Mouse (Mus musculus) ES-E14 (cell line): ENCODE measurements at regions not wholly inside any gene's neighbourhood (a gene's known extent, or its start where the extent isn't known, plus 50 kb on each side); places are given as distances from the start of the nearest gene placed in this dataset.

Experiments
- MAFK ChIP-seq: IDR thresholded peaks from 2 replicates; pipeline ENCODE4 v1.6.1; 2014; ENCODE audit warnings: mild to moderate bottlenecking, low read depth, low read length, inconsistent platforms; ENCODE audit not compliant: insufficient read depth
- ZC3H11A ChIP-seq: IDR thresholded peaks from 2 replicates; pipeline ENCODE4 v1.6.1; 2012; ENCODE audit warnings: low read depth, mild to moderate bottlenecking, inconsistent platforms, low read length, borderline replicate concordance

GRCm38 (mm10) chr10:124803997-124804614, 585.2 kb downstream of the Slc16a7 start:
- TF ChIP-seq MAFK (no peak), ZC3H11A (no peak)
